Mouse (Mus musculus): Measurements from ENCODE around the gene Lck.

- TF ChIP-seq POLR2A (IDR thresholded peaks at IDR 0.05; ENCODE audit: extremely low read depth, insufficient read depth, low read length) (no peak), CTCF (IDR thresholded peaks at IDR 0.05; ENCODE audit: low read depth, low read length) (no peak)
These were observed 17.4 kb downstream of the Lck start for GRCm38 (mm10) chr4:129555862-129556531.
